Mouse (Mus musculus) heart, adult 2 months (tissue): Measurements from ENCODE around the gene Gm21312. TPM values are rescaled to one million over a fixed set of nuclear protein-coding genes. Genes with fewer than 3 reads are reported as not detected.
"Not testable (repeated sequence)": the region's sequence is repeated elsewhere in the genome, so short reads cannot be mapped to it uniquely, and the experiment has no call there.

Experiments used
- DNase-seq, 2 experiments: peaks; one replicate each; pipeline ENCODE4 v3.0.0; 2021
- H3K27ac ChIP-seq: fragments of 200-600 bp; 2 replicates; pipeline ENCODE4 v1.8.1; 2022
- H3K27me3 ChIP-seq: fragments of 200-500 bp; 2 replicates; pipeline ENCODE4 v1.6.1; 2012; ENCODE audit warnings: mild to moderate bottlenecking, low read length, inconsistent platforms, mixed read lengths; ENCODE audit not compliant: control insufficient read depth, insufficient read depth
- H3K36me3 ChIP-seq: fragments of 200-500 bp; 2 replicates; pipeline ENCODE4 v1.6.1; 2012; ENCODE audit warnings: low read length, inconsistent platforms; ENCODE audit not compliant: control insufficient read depth, insufficient read depth
- H3K4me1 ChIP-seq: fragments of 200-500 bp; 2 replicates; pipeline ENCODE4 v1.6.1; 2011; ENCODE audit warnings: low read length; ENCODE audit not compliant: control insufficient read depth, insufficient read depth
- H3K4me3 ChIP-seq: fragments of 200-600 bp; 2 replicates; pipeline ENCODE4 v1.8.1; 2022
- H3K79me2 ChIP-seq: fragments of 200-500 bp; replicated peaks from 2 replicates; pipeline ENCODE4 v1.6.1; 2012; ENCODE audit warnings: mild to moderate bottlenecking, inconsistent platforms, low read length, moderate library complexity, mixed read lengths; ENCODE audit not compliant: control insufficient read depth, insufficient read depth
- H3K9ac ChIP-seq: fragments of 200-500 bp; 2 replicates; pipeline ENCODE4 v1.6.1; 2012; ENCODE audit warnings: low read depth, mild to moderate bottlenecking, control low read depth, inconsistent platforms, low read length, mixed read lengths
- WGBS: fragments of 180-500 bp; shearing (Covaris S2); methylation state at CpG from one replicate; pipeline ENCODE4 v1.1.7; 2018; 5-methylcytosine and 5-hydroxymethylcytosine counted together
- intact Hi-C: fragments of 180-260 bp; cut with DNase I; formaldehyde crosslinking; loops from one replicate; pipeline ENCODE4 v1.15.1; 2025
- long read RNA-seq: library from polyadenylated mRNA; stranded (forward); transcript quantifications from one replicate; pipeline ENCODE4 v2.0.0, GENCODE M21; 2021
- polyA plus RNA-seq: library from polyadenylated mRNA; depleted of rRNA; stranded (reverse); fragments of >200 nt; gene quantifications from 2 replicates; pipeline ENCODE4 v1.2.3, GENCODE M21; 2012; rRNA removed
- total RNA-seq, 2 experiments: library from RNA; stranded (reverse); gene quantifications; 2 replicates each; pipeline ENCODE4 v1.2.3; 2021

Gm21312 gene
- total RNA-seq: not detected
- polyA plus RNA-seq: not detected in 2 replicates
- long read RNA-seq: 0 reads

DNA sequence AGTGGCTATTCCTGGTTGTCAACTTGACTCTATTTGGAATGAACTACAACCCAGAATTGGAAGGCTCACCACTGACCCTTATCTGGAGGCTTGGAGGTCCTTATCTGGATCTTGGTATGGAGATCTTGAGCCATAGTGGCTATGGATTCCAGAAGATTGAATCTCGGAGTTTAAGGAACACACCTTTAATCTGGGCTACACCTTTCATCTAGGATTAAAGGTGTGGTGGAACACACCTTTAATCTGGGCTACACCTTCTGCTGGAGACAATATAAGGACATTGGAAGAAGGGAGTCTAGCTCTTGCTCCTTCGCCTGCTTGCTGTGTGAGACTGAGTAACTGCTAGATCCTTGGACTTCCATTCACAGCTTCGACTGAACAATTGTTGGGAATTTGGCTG is at the start of gene Gm21312:
TSS of gene Gm21312 (plus strand) at position 301 of the 400 bp plus-strand sequence.
- H3K4me3 ChIP-seq, intact Hi-C loops, DNase-seq, H3K36me3 ChIP-seq, H3K9ac ChIP-seq, H3K79me2 ChIP-seq, H3K27ac ChIP-seq, H3K27me3 ChIP-seq, H3K4me1 ChIP-seq: not testable (repeated sequence)
- no CpG with 5 or more reads among the region's 3 CpGs for WGBS

DNA sequence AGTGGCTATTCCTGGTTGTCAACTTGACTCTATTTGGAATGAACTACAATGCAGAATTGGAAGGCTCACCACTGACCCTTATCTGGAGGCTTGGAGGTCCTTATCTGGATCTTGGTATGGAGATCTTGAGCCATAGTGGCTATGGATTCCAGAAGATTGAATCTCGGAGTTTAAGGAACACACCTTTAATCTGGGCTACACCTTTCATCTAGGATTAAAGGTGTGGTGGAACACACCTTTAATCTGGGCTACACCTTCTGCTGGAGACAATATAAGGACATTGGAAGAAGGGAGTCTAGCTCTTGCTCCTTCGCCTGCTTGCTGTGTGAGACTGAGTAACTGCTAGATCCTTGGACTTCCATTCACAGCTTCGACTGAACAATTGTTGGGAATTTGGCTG is 34.1 kb upstream of the Gm21312 start, which contains the start of gene Gm21293:
TSS of gene Gm21293 (plus strand) at position 301 of the 400 bp plus-strand sequence.
- H3K4me3 ChIP-seq, intact Hi-C loops, H3K27ac ChIP-seq, H3K4me1 ChIP-seq, H3K36me3 ChIP-seq, H3K9ac ChIP-seq, H3K79me2 ChIP-seq, DNase-seq, H3K27me3 ChIP-seq: not testable (repeated sequence)
- no CpG with 5 or more reads among the region's 3 CpGs for WGBS

DNA sequence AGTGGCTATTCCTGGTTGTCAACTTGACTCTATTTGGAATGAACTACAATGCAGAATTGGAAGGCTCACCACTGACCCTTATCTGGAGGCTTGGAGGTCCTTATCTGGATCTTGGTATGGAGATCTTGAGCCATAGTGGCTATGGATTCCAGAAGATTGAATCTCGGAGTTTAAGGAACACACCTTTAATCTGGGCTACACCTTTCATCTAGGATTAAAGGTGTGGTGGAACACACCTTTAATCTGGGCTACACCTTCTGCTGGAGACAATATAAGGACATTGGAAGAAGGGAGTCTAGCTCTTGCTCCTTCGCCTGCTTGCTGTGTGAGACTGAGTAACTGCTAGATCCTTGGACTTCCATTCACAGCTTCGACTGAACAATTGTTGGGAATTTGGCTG is 25.6 kb upstream of the Gm21312 start, which contains the start of gene Gm6763:
TSS of gene Gm6763 (plus strand) at position 301 of the 400 bp plus-strand sequence.
- DNase-seq: not testable (repeated sequence)

DNA sequence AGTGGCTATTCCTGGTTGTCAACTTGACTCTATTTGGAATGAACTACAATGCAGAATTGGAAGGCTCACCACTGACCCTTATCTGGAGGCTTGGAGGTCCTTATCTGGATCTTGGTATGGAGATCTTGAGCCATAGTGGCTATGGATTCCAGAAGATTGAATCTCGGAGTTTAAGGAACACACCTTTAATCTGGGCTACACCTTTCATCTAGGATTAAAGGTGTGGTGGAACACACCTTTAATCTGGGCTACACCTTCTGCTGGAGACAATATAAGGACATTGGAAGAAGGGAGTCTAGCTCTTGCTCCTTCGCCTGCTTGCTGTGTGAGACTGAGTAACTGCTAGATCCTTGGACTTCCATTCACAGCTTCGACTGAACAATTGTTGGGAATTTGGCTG is 17.1 kb upstream of the Gm21312 start, which contains the start of gene Gm8764:
TSS of gene Gm8764 (plus strand) at position 301 of the 400 bp plus-strand sequence.
- WGBS: no CpG with 5 or more reads among the region's 3 CpGs
- H3K4me1 ChIP-seq, intact Hi-C loops, H3K36me3 ChIP-seq, H3K27me3 ChIP-seq, H3K4me3 ChIP-seq, H3K9ac ChIP-seq, H3K79me2 ChIP-seq, DNase-seq, H3K27ac ChIP-seq: not testable (repeated sequence)

More for the DNA sequence above, 25.6 kb upstream of the Gm21312 start, which contains the start of gene Gm6763:
- intact Hi-C loops, H3K4me1 ChIP-seq, H3K9ac ChIP-seq, H3K27ac ChIP-seq, H3K4me3 ChIP-seq, H3K27me3 ChIP-seq, H3K36me3 ChIP-seq, H3K79me2 ChIP-seq: not testable (repeated sequence)
- no CpG with 5 or more reads among the region's 3 CpGs for WGBS

DNA sequence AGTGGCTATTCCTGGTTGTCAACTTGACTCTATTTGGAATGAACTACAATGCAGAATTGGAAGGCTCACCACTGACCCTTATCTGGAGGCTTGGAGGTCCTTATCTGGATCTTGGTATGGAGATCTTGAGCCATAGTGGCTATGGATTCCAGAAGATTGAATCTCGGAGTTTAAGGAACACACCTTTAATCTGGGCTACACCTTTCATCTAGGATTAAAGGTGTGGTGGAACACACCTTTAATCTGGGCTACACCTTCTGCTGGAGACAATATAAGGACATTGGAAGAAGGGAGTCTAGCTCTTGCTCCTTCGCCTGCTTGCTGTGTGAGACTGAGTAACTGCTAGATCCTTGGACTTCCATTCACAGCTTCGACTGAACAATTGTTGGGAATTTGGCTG is 8.6 kb upstream of the Gm21312 start, which contains the start of gene Gm21304:
TSS of gene Gm21304 (plus strand) at position 301 of the 400 bp plus-strand sequence.
- H3K36me3 ChIP-seq, H3K27me3 ChIP-seq, H3K4me1 ChIP-seq, H3K79me2 ChIP-seq, H3K9ac ChIP-seq, H3K4me3 ChIP-seq, H3K27ac ChIP-seq, DNase-seq, intact Hi-C loops: not testable (repeated sequence)
- no CpG with 5 or more reads among the region's 3 CpGs for WGBS

DNA sequence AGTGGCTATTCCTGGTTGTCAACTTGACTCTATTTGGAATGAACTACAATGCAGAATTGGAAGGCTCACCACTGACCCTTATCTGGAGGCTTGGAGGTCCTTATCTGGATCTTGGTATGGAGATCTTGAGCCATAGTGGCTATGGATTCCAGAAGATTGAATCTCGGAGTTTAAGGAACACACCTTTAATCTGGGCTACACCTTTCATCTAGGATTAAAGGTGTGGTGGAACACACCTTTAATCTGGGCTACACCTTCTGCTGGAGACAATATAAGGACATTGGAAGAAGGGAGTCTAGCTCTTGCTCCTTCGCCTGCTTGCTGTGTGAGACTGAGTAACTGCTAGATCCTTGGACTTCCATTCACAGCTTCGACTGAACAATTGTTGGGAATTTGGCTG is 8.4 kb downstream of the Gm21312 start, which contains the start of gene Gm20765:
TSS of gene Gm20765 (plus strand) at position 301 of the 400 bp plus-strand sequence.
- no CpG with 5 or more reads among the region's 3 CpGs for WGBS
- not testable (repeated sequence) for H3K4me1 ChIP-seq

DNA sequence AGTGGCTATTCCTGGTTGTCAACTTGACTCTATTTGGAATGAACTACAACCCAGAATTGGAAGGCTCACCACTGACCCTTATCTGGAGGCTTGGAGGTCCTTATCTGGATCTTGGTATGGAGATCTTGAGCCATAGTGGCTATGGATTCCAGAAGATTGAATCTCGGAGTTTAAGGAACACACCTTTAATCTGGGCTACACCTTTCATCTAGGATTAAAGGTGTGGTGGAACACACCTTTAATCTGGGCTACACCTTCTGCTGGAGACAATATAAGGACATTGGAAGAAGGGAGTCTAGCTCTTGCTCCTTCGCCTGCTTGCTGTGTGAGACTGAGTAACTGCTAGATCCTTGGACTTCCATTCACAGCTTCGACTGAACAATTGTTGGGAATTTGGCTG is 16.9 kb downstream of the Gm21312 start, which contains the start of gene Gm4340:
TSS of gene Gm4340 (plus strand) at position 301 of the 400 bp plus-strand sequence.
- H3K4me1 ChIP-seq, H3K27ac ChIP-seq, intact Hi-C loops, H3K79me2 ChIP-seq, DNase-seq, H3K36me3 ChIP-seq, H3K4me3 ChIP-seq, H3K27me3 ChIP-seq, H3K9ac ChIP-seq: not testable (repeated sequence)
- WGBS: no CpG with 5 or more reads among the region's 3 CpGs

More for the DNA sequence above, 8.4 kb downstream of the Gm21312 start, which contains the start of gene Gm20765:
- H3K36me3 ChIP-seq, H3K27me3 ChIP-seq, H3K9ac ChIP-seq, H3K4me3 ChIP-seq, H3K79me2 ChIP-seq, H3K27ac ChIP-seq, DNase-seq, intact Hi-C loops: not testable (repeated sequence)
